Mouse (Mus musculus) lung, postnatal 0 days (tissue): ENCODE measurements around the gene Cdk1. TPM values are rescaled to one million over a fixed set of nuclear protein-coding genes. Genes with fewer than 3 reads are reported as not detected.

ENCODE experiments used
- ATAC-seq: fragments of 200-750 bp; cut with Nextera tagmentation; 2 replicates; pipeline ENCODE4 v1.8.0; 2017; ENCODE audit warnings: moderate library complexity
- DNase-seq: peaks from one replicate; pipeline ENCODE4 v3.0.0-alpha.2; 2016; ENCODE audit warnings: low spot score
- H3K27ac ChIP-seq: fragments of 300-500 bp; sonication (generic); 2 replicates; pipeline ENCODE4 v1.5.1; 2014; ENCODE audit warnings: antibody characterized with exemption, mild to moderate bottlenecking, low read length, mixed read lengths
- H3K27me3 ChIP-seq: fragments of 300-500 bp; sonication (generic); replicated peaks from 2 replicates; pipeline ENCODE4 v1.6.1; 2014; ENCODE audit warnings: low read length, mixed read lengths; ENCODE audit not compliant: insufficient read depth
- H3K36me3 ChIP-seq: fragments of 300-500 bp; sonication (generic); 2 replicates; pipeline ENCODE4 v1.6.1; 2014; ENCODE audit warnings: low read length, mixed read lengths; ENCODE audit not compliant: insufficient read depth
- H3K4me1 ChIP-seq: fragments of 300-500 bp; sonication (generic); 2 replicates; pipeline ENCODE4 v1.6.1; 2014; ENCODE audit warnings: antibody characterized with exemption, low read depth, low read length, mixed read lengths; ENCODE audit not compliant: insufficient read depth
- H3K4me2 ChIP-seq: fragments of 300-500 bp; sonication (generic); replicated peaks from 2 replicates; pipeline ENCODE4 v1.6.1; 2014; ENCODE audit warnings: low read depth, mild to moderate bottlenecking, low read length, moderate library complexity, mixed read lengths
- H3K4me3 ChIP-seq: fragments of 300-500 bp; sonication (generic); 2 replicates; pipeline ENCODE4 v1.5.1; 2014; ENCODE audit warnings: low read depth, low read length
- H3K9ac ChIP-seq: fragments of 300-500 bp; sonication (generic); replicated peaks from 2 replicates; pipeline ENCODE4 v1.6.1; 2014; ENCODE audit warnings: low read depth, mild to moderate bottlenecking
- H3K9me3 ChIP-seq: fragments of 300-500 bp; sonication (generic); 2 replicates; pipeline ENCODE4 v1.6.1; 2016; ENCODE audit warnings: low read length, mixed read lengths
- CTCF ChIP-seq: IDR thresholded peaks from 2 replicates; pipeline ENCODE4 v1.5.1; 2016; ENCODE audit warnings: antibody characterized with exemption, mild to moderate bottlenecking
- EP300 ChIP-seq: IDR thresholded peaks from 2 replicates; pipeline ENCODE4 v1.6.1; 2016; ENCODE audit warnings: antibody characterized with exemption, mild to moderate bottlenecking, control low read depth
- WGBS: fragments of 180-500 bp; shearing (Covaris S2); extraction: QIAGEN DNeasy Blood & Tissue Kit; methylation state at CpG from one replicate; pipeline ENCODE4 v1.1.7; 2014; 5-methylcytosine and 5-hydroxymethylcytosine counted together
- polyA plus RNA-seq: library from polyadenylated mRNA; unstranded; fragments of >200 nt; fragmentation: Nextera tagmentation; extraction: Ambion mirVana; gene quantifications from 2 replicates; pipeline ENCODE4 v1.2.1, GENCODE M21; 2015

The Cdk1 gene
- polyA plus RNA-seq, 1 experiment from 2014 or later = 46.5 TPM

- no peak overlapping the region for H3K4me3 ChIP-seq
- no peaks in the 10 kb centered on the region for H3K36me3 ChIP-seq
- ATAC-seq (peak; percentile 24; the same call in 1 of the 2 replicates), DNase-seq (peak; percentile 61)
- H3K4me1 ChIP-seq = no peaks in the 10 kb centered on the region
- 43% methylated on average over 14 of the region's 14 CpGs for WGBS
- no peak overlapping the region for H3K4me2 ChIP-seq
- TF ChIP-seq EP300 (no peak), CTCF (peak; percentile 87)
- H3K9me3 ChIP-seq = no peaks in the 10 kb centered on the region
- no peak overlapping the region for H3K27ac ChIP-seq
- H3K9ac ChIP-seq = no peak overlapping the region
- no peaks in the 10 kb centered on the region for H3K27me3 ChIP-seq
Measured at GRCm38 (mm10) chr10:69306205-69306604, 46.5 kb downstream of the Cdk1 start.

DNA sequence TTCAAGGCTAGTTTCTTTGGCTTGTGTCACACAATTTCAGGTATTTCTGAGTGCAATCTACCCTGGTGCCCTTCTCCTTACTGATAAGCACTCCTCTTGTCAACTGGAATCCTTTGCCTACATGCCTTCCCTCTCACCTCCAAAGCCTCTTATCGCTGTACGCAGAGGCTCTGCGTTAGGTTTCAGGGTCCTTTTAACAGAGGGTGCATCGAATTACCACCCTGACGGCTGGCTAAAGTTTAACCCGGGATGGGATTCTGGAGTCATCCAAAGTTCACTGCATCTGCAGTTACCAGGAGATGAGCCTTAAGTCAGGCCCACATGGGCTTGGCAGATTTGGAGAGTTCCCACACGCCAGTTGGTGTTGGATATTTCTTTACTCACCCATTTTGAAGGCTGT lies 47.1 kb downstream of the Cdk1 start:
- Histone ChIP-seq H3K9ac (no peak overlapping the region), H3K4me3 (no peak overlapping the region), H3K9me3 (no peaks in the 10 kb centered on the region), H3K4me1 (no peaks in the 10 kb centered on the region), H3K27me3 (no peaks in the 10 kb centered on the region), H3K4me2 (no peak overlapping the region), H3K36me3 (no peaks in the 10 kb centered on the region), H3K27ac (no peak overlapping the region)
- ATAC-seq (peak; percentile 36; the same call in 1 of the 2 replicates), DNase-seq (no peak)
- TF ChIP-seq CTCF = no peak
- peak; percentile 48; the same call in 1 of the 2 replicates for TF ChIP-seq EP300
- 37% methylated on average over 7 of the region's 7 CpGs for WGBS

GRCm38 (mm10) chr10:69304819-69305218 lies 47.9 kb downstream of the Cdk1 start:
- no peaks in the 10 kb centered on the region for H3K36me3 ChIP-seq
- no peak for DNase-seq
- H3K4me2 ChIP-seq = no peak overlapping the region
- no peaks in the 10 kb centered on the region for H3K9me3 ChIP-seq
- no peak overlapping the region for H3K9ac ChIP-seq
- no peak overlapping the region for H3K27ac ChIP-seq
- 88% methylated on average over 3 of the region's 3 CpGs for WGBS
- no peak overlapping the region for H3K4me3 ChIP-seq
- H3K4me1 ChIP-seq = no peaks in the 10 kb centered on the region
- no peak for ATAC-seq
- no peaks in the 10 kb centered on the region for H3K27me3 ChIP-seq
- TF ChIP-seq EP300 (no peak), CTCF (no peak)

DNA sequence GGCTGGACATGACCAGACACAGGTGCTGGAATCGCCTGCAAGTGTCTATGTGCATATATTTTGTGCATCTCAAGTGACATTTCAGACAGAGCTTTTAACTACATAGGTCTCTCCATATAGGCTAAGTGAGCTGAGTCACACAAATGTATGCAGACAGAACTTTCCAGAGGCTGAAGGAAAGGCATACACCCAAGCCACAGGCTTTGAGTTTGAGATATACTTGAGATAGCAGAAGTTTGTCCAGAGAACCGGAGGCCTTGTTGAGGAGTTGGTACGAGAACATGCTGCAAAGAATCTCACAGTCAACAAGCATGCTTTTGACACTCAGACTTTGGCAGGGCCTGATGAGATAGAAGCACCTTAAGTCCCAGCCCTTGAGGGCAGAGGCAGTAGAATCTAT lies 50.1 kb downstream of the Cdk1 start:
- H3K4me3 ChIP-seq = no peak overlapping the region
- no peak overlapping the region for H3K9ac ChIP-seq

GRCm38 (mm10) chr10:69299985-69300384 lies 52.8 kb downstream of the Cdk1 start:
- Histone ChIP-seq H3K9ac (no peak overlapping the region), H3K27ac (no peak overlapping the region), H3K36me3 (no peaks in the 10 kb centered on the region), H3K4me1 (no peaks in the 10 kb centered on the region), H3K27me3 (no peaks in the 10 kb centered on the region), H3K4me2 (no peak overlapping the region), H3K9me3 (no peaks in the 10 kb centered on the region), H3K4me3 (no peak overlapping the region)
- TF ChIP-seq EP300 (no peak), CTCF (no peak)
- no peak for ATAC-seq
- no peak for DNase-seq
- 79% methylated on average over 7 of the region's 7 CpGs for WGBS

More for the DNA sequence above, 50.1 kb downstream of the Cdk1 start:
- H3K4me2 ChIP-seq = no peak overlapping the region
- no peaks in the 10 kb centered on the region for H3K9me3 ChIP-seq
- TF ChIP-seq EP300 = peak; percentile 59
- TF ChIP-seq CTCF = no peak
- DNase-seq = no peak
- H3K27me3 ChIP-seq = no peaks in the 10 kb centered on the region
- H3K4me1 ChIP-seq = no peaks in the 10 kb centered on the region
- 70% methylated on average over 3 of the region's 3 CpGs for WGBS
- H3K27ac ChIP-seq = no peak overlapping the region
- H3K36me3 ChIP-seq = no peaks in the 10 kb centered on the region
- peak; percentile 53 for ATAC-seq

DNA sequence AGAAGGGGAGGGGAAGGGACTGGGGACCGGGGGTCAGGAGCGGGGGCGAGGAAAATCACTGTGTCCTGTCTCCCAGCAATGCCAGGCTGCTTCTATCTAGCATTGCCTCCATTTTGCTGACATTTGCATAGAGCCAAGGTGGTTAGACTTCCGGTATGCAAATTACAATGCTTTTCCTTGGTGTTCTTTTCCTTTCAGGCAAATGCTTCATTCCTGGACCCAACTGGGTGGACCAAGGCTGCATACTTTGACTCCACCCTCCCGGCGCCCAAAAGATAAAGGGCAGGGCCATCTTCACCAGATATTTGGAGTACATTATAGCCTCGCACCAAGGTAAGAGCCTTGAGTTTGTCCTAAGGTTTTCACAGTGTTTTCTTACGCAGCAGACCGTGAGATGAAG lies 56.8 kb downstream of the Cdk1 start:
- no peaks in the 10 kb centered on the region for H3K9me3 ChIP-seq
- no peak overlapping the region for H3K4me3 ChIP-seq
- no peak overlapping the region for H3K4me2 ChIP-seq
- ATAC-seq (no peak), DNase-seq (no peak)
- no peaks in the 10 kb centered on the region for H3K36me3 ChIP-seq
- TF ChIP-seq CTCF (no peak), EP300 (no peak)
- no peak overlapping the region for H3K27ac ChIP-seq
- H3K9ac ChIP-seq = no peak overlapping the region
- no peaks in the 10 kb centered on the region for H3K27me3 ChIP-seq
- 79% methylated on average over 9 of the region's 9 CpGs for WGBS
- H3K4me1 ChIP-seq = no peaks in the 10 kb centered on the region

DNA sequence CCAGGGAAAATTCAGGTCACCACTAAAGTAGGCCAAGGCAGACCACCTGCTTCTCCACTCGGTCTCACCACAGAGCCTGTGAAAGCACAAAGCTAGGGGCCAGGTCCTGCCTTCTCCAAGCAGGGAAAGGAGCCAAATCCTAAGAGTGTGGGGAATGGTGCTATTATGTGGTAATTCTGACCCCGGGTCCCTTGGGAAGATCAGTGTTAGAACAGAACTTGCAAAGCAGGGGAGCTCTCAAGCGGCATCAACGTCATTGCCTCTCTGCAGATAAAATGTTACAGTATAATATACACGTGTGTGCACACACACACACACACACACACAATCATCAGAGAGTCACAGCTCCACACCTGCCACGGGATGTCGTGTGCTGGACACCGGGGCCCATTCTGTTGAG lies 62.0 kb downstream of the Cdk1 start:
- no peak for DNase-seq
- 94% methylated on average over 8 of the region's 8 CpGs for WGBS
- TF ChIP-seq EP300 = no peak
- no peak for TF ChIP-seq CTCF
- H3K9me3 ChIP-seq = no peaks in the 10 kb centered on the region
- H3K27me3 ChIP-seq = no peaks in the 10 kb centered on the region
- no peak overlapping the region for H3K4me2 ChIP-seq
- H3K4me3 ChIP-seq = no peak overlapping the region
- H3K36me3 ChIP-seq = no peaks in the 10 kb centered on the region
- ATAC-seq = no peak
- no peak overlapping the region for H3K27ac ChIP-seq
- H3K9ac ChIP-seq = no peak overlapping the region
- no peaks in the 10 kb centered on the region for H3K4me1 ChIP-seq
